21 mouse cellular contexts compared by ENCODE assay signal in the genomic region with DNA sequence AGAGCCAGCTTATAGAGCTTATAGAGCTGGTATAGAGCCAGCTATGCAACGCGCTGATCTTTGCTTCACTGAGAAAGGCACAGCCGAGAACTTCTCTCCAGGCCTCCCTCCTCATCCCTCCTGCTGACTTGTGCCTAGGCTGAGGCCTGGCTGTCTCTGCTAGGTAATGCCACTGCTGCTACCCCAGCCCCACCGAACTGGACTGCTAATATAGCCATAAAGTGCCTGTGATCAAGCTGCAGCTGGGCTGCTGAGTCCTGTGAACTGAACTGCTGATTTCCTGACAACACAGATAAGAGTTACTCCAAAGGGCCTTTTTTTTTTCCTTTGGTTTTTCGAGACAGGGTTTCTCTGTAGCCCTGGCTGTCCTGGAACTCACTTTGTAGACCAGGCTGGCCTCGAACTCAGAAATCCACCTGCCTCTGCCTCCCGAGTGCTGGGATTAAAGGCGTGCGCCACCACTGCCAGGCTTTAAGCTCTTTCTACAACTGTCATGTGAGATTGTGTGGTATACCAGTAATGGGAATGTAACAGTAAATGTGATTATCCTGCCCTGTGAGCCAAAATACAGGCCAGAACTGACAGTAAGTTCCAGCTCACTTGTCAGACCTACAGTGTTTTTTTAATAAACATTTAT. TPM values are rescaled to one million over a fixed set of nuclear protein-coding genes. Genes with fewer than 3 reads are reported as not detected.
A peak's percentile ranks its signal among the peaks of the same experiment; 100 is the strongest.
DNase-seq lines count a peak whose midpoint lies in the region; ATAC-seq and TF ChIP-seq lines count a peak whose summit lies in the region.
"Had no signal": no experiment of that assay in that cellular context is flagged by ENCODE, and none has a peak within 500 bp of the region (broad histone marks: within the 10 kb centered on the region; RNA-seq: fewer than 3 reads in every experiment).

No protein-coding gene starts in this region.

- WGBS in heart, embryonic 10.5 days = 65% methylated on average over 9 of the region's 9 CpGs
- 47% methylated on average over 9 of the region's 9 CpGs for WGBS in bone marrow, adult 2 months
- WGBS in liver, embryonic 15.5 days (ENCODE audit: insufficient replicate concordance) = 42% methylated on average over 9 of the region's 9 CpGs

- no peak overlapping the region for H3K4me3 ChIP-seq in heart, embryonic 10.5 days
- H3K4me3 ChIP-seq in CH12.LX (replicated peaks in 1 of 3; ENCODE audit: low read depth in 2 of 3, low read length in 2 of 3, poor library complexity in 1 of 3) = no peak overlapping the region
- no peak overlapping the region for H3K4me3 ChIP-seq in bone marrow, adult 2 months (replicated peaks; ENCODE audit: control insufficient read depth, low read depth, low read length)
- H3K4me3 ChIP-seq in liver, embryonic 15.5 days (replicated peaks) = no peak overlapping the region
- H3K4me3 ChIP-seq: forebrain, embryonic 15.5 days; heart, embryonic 13.5 days; layer of hippocampus, adult 2 months; limb, embryonic 15.5 days; neural tube, embryonic 15.5 days had no signal

- peak; percentile 73 for DNase-seq in heart, embryonic 10.5 days (ENCODE audit: low spot score)
- no peak for DNase-seq in heart, postnatal 4 days
- no peak for DNase-seq in CH12.LX (ENCODE audit: extremely low read depth)
- no peak for DNase-seq in right cerebral cortex, adult 18-20 months
- no peak for DNase-seq in cerebellum, adult 9-11 months
- DNase-seq: adrenal gland, postnatal 14 days; cerebellum, adult 11 months; cerebellum, postnatal 14 days; right cerebral cortex, postnatal 25 days had no signal

- no peak for ATAC-seq in liver, embryonic 15.5 days (ENCODE audit: insufficient read depth)
- ATAC-seq: forebrain, embryonic 15.5 days; intestine, postnatal 0 days; lung, postnatal 0 days; midbrain, embryonic 16.5 days had no signal

- dilution Hi-C loops in CH12.LX (cut with MboI; ENCODE audit: extremely low pct_ligation_motif_present, extremely low pct_unique_long_range_greater_than_20kb, low sequenced_read_pairs) = no loop called here

- H3K36me3 ChIP-seq in heart, embryonic 10.5 days = no peaks in the 10 kb centered on the region
- peaks cover 0 to 2% of the 10 kb centered on the region in 2 experiments for H3K36me3 ChIP-seq in CH12.LX (replicated peaks in 1 of 2; ENCODE audit: control insufficient read depth in 1 of 2, insufficient read depth in 1 of 2, low read length in 1 of 2)
- H3K36me3 ChIP-seq in liver, embryonic 15.5 days (replicated peaks) = no peaks in the 10 kb centered on the region
- H3K36me3 ChIP-seq: forebrain, embryonic 15.5 days; heart, embryonic 13.5 days; limb, embryonic 15.5 days; neural tube, embryonic 15.5 days had no signal

- H3K27me3 ChIP-seq in heart, embryonic 10.5 days (ENCODE audit: insufficient read depth, poor library complexity, severe bottlenecking) = no peaks in the 10 kb centered on the region
- H3K27me3 ChIP-seq in CH12.LX (replicated peaks) = no peaks in the 10 kb centered on the region
- no peaks in the 10 kb centered on the region for H3K27me3 ChIP-seq in liver, embryonic 15.5 days
- H3K27me3 ChIP-seq: forebrain, embryonic 15.5 days; heart, embryonic 13.5 days; limb, embryonic 15.5 days; neural tube, embryonic 15.5 days had no signal

- no peak for TF ChIP-seq RAD21 in CH12.LX (IDR thresholded peaks at IDR 0.05; ENCODE audit: low read depth, low read length)

- H3K4me2 ChIP-seq in CH12.LX (ENCODE audit: insufficient read depth, low read depth, poor library complexity, severe bottlenecking) = peak overlapping the region; percentile 47; the same call in 1 of the 2 replicates
- H3K4me2 ChIP-seq in liver, embryonic 15.5 days = peak overlapping the region; percentile 43; the same call in 1 of the 2 replicates
- H3K4me2 ChIP-seq: forebrain, embryonic 15.5 days; heart, embryonic 13.5 days; hindbrain, embryonic 14.5 days; limb, embryonic 15.5 days; neural tube, embryonic 15.5 days had no signal

- TF ChIP-seq CTCF in CH12.LX (conservative IDR thresholded peaks at IDR 0.05 in 1 of 2, IDR thresholded peaks at IDR 0.05 in 1 of 2; ENCODE audit: low read depth in 2 of 2, low read length in 2 of 2) = no peak
- TF ChIP-seq CTCF in bone marrow, adult 2 months (IDR thresholded peaks at IDR 0.05; ENCODE audit: control insufficient read depth, insufficient read depth, low read length) = no peak

- H3K27ac ChIP-seq in heart, embryonic 10.5 days = no peak overlapping the region
- no peak overlapping the region; the same call in 1 of the 2 replicates for H3K27ac ChIP-seq in CH12.LX (ENCODE audit: insufficient read depth, low read depth)
- peak overlapping the region; percentile 46 for H3K27ac ChIP-seq in bone marrow, adult 2 months (ENCODE audit: control insufficient read depth, insufficient read depth, low read depth, low read length, poor library complexity)
- peak overlapping the region; percentile 77 for H3K27ac ChIP-seq in liver, embryonic 15.5 days (replicated peaks)
- H3K27ac ChIP-seq: forebrain, embryonic 15.5 days; heart, embryonic 13.5 days; hindbrain, embryonic 14.5 days; kidney, postnatal 0 days; layer of hippocampus, adult 2 months; limb, embryonic 15.5 days; neural tube, embryonic 15.5 days had no signal

- peaks cover 29% of the 10 kb centered on the region for H3K4me1 ChIP-seq in heart, embryonic 10.5 days
- H3K4me1 ChIP-seq in CH12.LX (ENCODE audit: control insufficient read depth in 1 of 2, insufficient read depth in 2 of 2) = peaks cover 24 to 70% of the 10 kb centered on the region in 2 experiments
- peaks cover 9% of the 10 kb centered on the region for H3K4me1 ChIP-seq in bone marrow, adult 2 months (ENCODE audit: control insufficient read depth, insufficient read depth, low read length)
- peaks cover 84% of the 10 kb centered on the region for H3K4me1 ChIP-seq in liver, embryonic 15.5 days (replicated peaks)

- no peak overlapping the region; the same call in 1 of the 2 replicates for H3K9ac ChIP-seq in CH12.LX (ENCODE audit: insufficient read depth, low read depth)
- H3K9ac ChIP-seq in liver, embryonic 15.5 days = 0 out of 2 replicates have a peak overlapping the region, but pooled peaks have one; percentile 28
- H3K9ac ChIP-seq: forebrain, embryonic 15.5 days; heart, embryonic 13.5 days; hindbrain, embryonic 14.5 days; limb, embryonic 15.5 days; neural tube, embryonic 15.5 days had no signal

- H3K9me3 ChIP-seq in heart, embryonic 10.5 days = no peaks in the 10 kb centered on the region
- no peaks in the 10 kb centered on the region for H3K9me3 ChIP-seq in CH12.LX (replicated peaks; ENCODE audit: low read length)
- H3K9me3 ChIP-seq in liver, embryonic 15.5 days (replicated peaks) = no peaks in the 10 kb centered on the region
- H3K9me3 ChIP-seq: forebrain, embryonic 15.5 days; heart, embryonic 13.5 days; limb, embryonic 15.5 days; neural tube, embryonic 15.5 days had no signal

- in situ Hi-C loops in CH12.LX (cut with MboI; ENCODE audit: low pct_ligation_motif_present, low pct_unique_long_range_greater_than_20kb, low sequenced_read_pairs) = no loop called here

- no peak for TF ChIP-seq POLR2A in CH12.LX (IDR thresholded peaks at IDR 0.05; ENCODE audit: low read depth, low read length)
- no peak for TF ChIP-seq POLR2A in bone marrow, adult 2 months (IDR thresholded peaks at IDR 0.05; ENCODE audit: borderline replicate concordance, control insufficient read depth, low read depth, low read length)

- TF ChIP-seq EP300 in CH12.LX (IDR thresholded peaks at IDR 0.05; ENCODE audit: low read length) = no peak

- H3K79me2 ChIP-seq in CH12.LX (replicated peaks; ENCODE audit: control insufficient read depth, extremely low read depth, insufficient read depth, poor library complexity, severe bottlenecking) = peaks cover 8% of the 10 kb centered on the region; the same call in 1 of the 2 replicates

TF ChIP-seq in CH12.LX, 34 proteins besides CTCF, POLR2A, EP300 and RAD21:
- TF ChIP-seq CHD1 (IDR thresholded peaks at IDR 0.05; ENCODE audit: low read depth, low read length) = no peak

RNA-seq across cellular contexts. Expression of a gene that starts 21.4 kb away (rescaled TPM):
- polyA plus RNA-seq in heart, embryonic 10.5 days (2016; fragmentation: Nextera tagmentation; extraction: Ambion mirVana) = 18.6 and 20.0 TPM in 2 replicates
- total RNA-seq in heart, postnatal 4 days (2021) = 10 to 100 TPM; 11.6 to 13.5 TPM
- total RNA-seq in CH12.LX (2012; rRNA removed) (4.2 and 5.6 TPM in 2 replicates), CH12.LX (2014; rRNA removed) (6.5 and 7.8 TPM in 2 replicates)
- polyA plus RNA-seq in CH12.LX (2012; ENCODE audit: insufficient read length, low read depth) = 14.2 and 25.4 TPM in 2 replicates
- polyA plus RNA-seq in bone marrow, adult 2 months (2011; ENCODE audit: insufficient read depth, insufficient read length, low replicate concordance, missing spikeins) = 13.5 and 14.2 TPM in 2 replicates
- 7.8 and 8.9 TPM in 2 replicates for polyA plus RNA-seq in liver, embryonic 15.5 days (2015; fragmentation: Nextera tagmentation; extraction: Ambion mirVana)

Comparison
In these comparisons a context has a peak if more than half of its experiments do, and no peak if none do; other contexts are left out.
1. H3K27ac ChIP-seq: peak in bone marrow, adult 2 months (single experiment) and liver, embryonic 15.5 days (single experiment); none in heart, embryonic 10.5 days (single experiment) and CH12.LX (single experiment).